Mouse (Mus musculus): Measurements from ENCODE around the gene Slc35e2.

DNA sequence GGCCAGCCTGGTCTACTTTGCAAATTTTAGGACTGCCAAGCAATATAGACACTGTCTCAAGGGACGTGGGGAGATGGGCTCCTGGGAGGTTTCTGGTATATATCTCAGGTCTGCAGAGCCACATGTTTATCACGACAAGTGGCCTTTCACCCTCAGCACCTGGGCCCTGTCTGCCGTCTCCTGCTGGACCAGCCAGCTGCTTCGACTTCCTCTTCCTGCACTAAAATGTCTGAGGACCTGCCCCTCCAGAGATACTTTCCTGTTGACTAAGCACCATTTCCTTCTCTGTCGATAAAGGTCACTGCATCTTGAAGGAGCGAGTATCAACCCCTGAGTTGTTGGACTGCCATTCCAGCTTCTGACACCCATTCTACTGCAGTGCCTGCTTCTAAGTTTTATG is 41.8 kb upstream of the Slc35e2 start:
- TF ChIP-seq EP300 (IDR thresholded peaks at IDR 0.05) = no peak
- no peak for TF ChIP-seq CTCF (IDR thresholded peaks at IDR 0.05)
